Mouse (Mus musculus) intestine, embryonic 16.5 days (tissue): ENCODE data around the gene Pax8. TPM values are rescaled to one million over a fixed set of nuclear protein-coding genes. Genes with fewer than 3 reads are reported as not detected.

Experiments
- ATAC-seq: fragments of 200-750 bp; cut with Nextera tagmentation; 2 replicates; pipeline ENCODE4 v1.8.0; 2017; ENCODE audit warnings: moderate TSS enrichment, moderate library complexity
- H3K27ac ChIP-seq: fragments of 300-500 bp; sonication (generic); 2 replicates; pipeline ENCODE4 v1.5.1; 2014; ENCODE audit warnings: mild to moderate bottlenecking, low read length
- H3K27me3 ChIP-seq: fragments of 300-500 bp; sonication (generic); replicated peaks from 2 replicates; pipeline ENCODE4 v1.6.1; 2014; ENCODE audit warnings: low read length, control low read depth, mixed read lengths; ENCODE audit not compliant: control insufficient read depth, insufficient read depth
- H3K36me3 ChIP-seq: fragments of 300-500 bp; sonication (generic); 2 replicates; pipeline ENCODE4 v1.6.1; 2014; ENCODE audit warnings: low read length, control low read depth; ENCODE audit not compliant: control insufficient read depth, insufficient read depth
- H3K4me1 ChIP-seq: fragments of 300-500 bp; sonication (generic); 2 replicates; pipeline ENCODE4 v1.6.1; 2014; ENCODE audit warnings: low read length, control low read depth, mixed read lengths; ENCODE audit not compliant: control insufficient read depth, insufficient read depth
- H3K4me2 ChIP-seq: fragments of 300-500 bp; sonication (generic); 2 replicates; pipeline ENCODE4 v1.6.1; 2014; ENCODE audit warnings: low read depth, low read length, control low read depth
- H3K4me3 ChIP-seq: fragments of 300-500 bp; sonication (generic); 2 replicates; pipeline ENCODE4 v1.5.1; 2014; ENCODE audit warnings: mild to moderate bottlenecking, low read length
- H3K9ac ChIP-seq: fragments of 300-500 bp; sonication (generic); 2 replicates; pipeline ENCODE4 v1.6.1; 2014; ENCODE audit warnings: low read depth, low read length
- H3K9me3 ChIP-seq: fragments of 300-500 bp; sonication (generic); 2 replicates; pipeline ENCODE4 v1.6.1; 2016; ENCODE audit warnings: low read length, control low read depth; ENCODE audit not compliant: control insufficient read depth
- WGBS: fragments of 180-500 bp; shearing (Covaris S2); extraction: QIAGEN DNeasy Blood & Tissue Kit; methylation state at CpG from one replicate; pipeline ENCODE4 v1.1.7; 2014; 5-methylcytosine and 5-hydroxymethylcytosine counted together
- polyA plus RNA-seq: library from polyadenylated mRNA; unstranded; fragments of >200 nt; fragmentation: Nextera tagmentation; extraction: Ambion mirVana; gene quantifications from 2 replicates; pipeline ENCODE4 v1.2.1, GENCODE M21; 2015

The Pax8 gene
- polyA plus RNA-seq, 1 experiment from 2014 or later, result 0.99 TPM

- no peak overlapping the region for H3K4me2 ChIP-seq
- peaks cover 42% of the 10 kb centered on the region for H3K27me3 ChIP-seq
- H3K9ac ChIP-seq, result no peak overlapping the region
- H3K36me3 ChIP-seq, result no peaks in the 10 kb centered on the region
- no peak overlapping the region for H3K4me3 ChIP-seq
- no peak overlapping the region for H3K27ac ChIP-seq
- 5% methylated on average over 7 of the region's 7 CpGs for WGBS
- H3K4me1 ChIP-seq, result peaks cover 16% of the 10 kb centered on the region; the same call in 1 of the 2 replicates
- H3K9me3 ChIP-seq, result no peaks in the 10 kb centered on the region
- ATAC-seq, result no peak
Observed at GRCm38 (mm10) chr2:24472111-24472510, 3.3 kb downstream of the Pax8 start.

DNA sequence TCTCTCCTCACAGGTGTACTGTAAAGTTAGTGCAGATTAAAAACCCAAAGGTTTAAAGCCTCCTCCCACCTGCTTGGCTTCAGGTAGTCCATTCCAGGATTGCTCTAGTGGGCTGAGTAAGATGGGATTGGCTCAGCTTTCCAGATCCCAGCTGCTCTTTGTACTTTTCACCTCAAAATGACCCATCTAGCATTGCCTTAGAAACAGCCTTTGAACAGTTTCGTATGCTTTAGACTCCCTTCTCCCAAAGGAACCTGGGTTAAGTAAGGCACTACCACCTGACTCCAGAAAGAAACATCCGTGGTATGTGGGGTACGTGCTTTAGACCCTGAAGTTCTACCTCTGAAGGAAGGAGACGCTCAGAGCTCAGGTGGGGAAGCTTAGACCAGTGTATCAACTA, 6.3 kb downstream of the Pax8 start:
- Histone ChIP-seq H3K9me3 (no peaks in the 10 kb centered on the region), H3K27me3 (peaks cover 20% of the 10 kb centered on the region), H3K4me3 (peak overlapping the region; percentile 17; the same call in 1 of the 2 replicates), H3K9ac (no peak overlapping the region), H3K27ac (peak overlapping the region; percentile 81), H3K4me2 (no peak overlapping the region), H3K36me3 (no peaks in the 10 kb centered on the region), H3K4me1 (peaks cover 14% of the 10 kb centered on the region; the same call in 1 of the 2 replicates)
- peak; percentile 94 for ATAC-seq
- 42% methylated on average over 4 of the region's 4 CpGs for WGBS

GRCm38 (mm10) chr2:24468430-24468829, 7.0 kb downstream of the Pax8 start:
- no peak overlapping the region for H3K4me2 ChIP-seq
- WGBS, result 55% methylated on average over 1 of the region's 1 CpGs
- ATAC-seq, result no peak
- no peaks in the 10 kb centered on the region for H3K36me3 ChIP-seq
- no peak overlapping the region for H3K4me3 ChIP-seq
- no peaks in the 10 kb centered on the region for H3K9me3 ChIP-seq
- H3K9ac ChIP-seq, result no peak overlapping the region
- H3K27ac ChIP-seq, result peak overlapping the region; percentile 63; the same call in 1 of the 2 replicates
- peaks cover 7% of the 10 kb centered on the region; the same call in 1 of the 2 replicates for H3K4me1 ChIP-seq
- H3K27me3 ChIP-seq, result peaks cover 13% of the 10 kb centered on the region

DNA sequence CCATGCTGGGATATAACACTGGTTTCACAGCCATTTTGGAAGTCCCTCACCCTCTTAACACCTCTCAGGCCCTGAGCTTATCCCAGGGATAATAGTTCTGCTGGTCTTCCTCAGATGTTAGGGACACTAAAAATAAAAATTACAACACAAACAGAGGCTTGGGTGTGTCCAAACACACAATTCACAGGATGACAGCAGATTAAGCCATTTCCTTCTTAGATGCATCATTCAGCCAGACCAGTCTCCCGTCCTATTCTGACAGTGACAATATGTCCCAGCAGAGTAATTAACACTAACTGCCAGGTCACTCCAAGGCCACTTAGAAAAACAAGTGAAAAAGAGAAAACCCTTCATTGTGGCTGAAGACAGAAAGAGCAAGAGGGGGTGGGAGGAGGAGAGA, 8.2 kb downstream of the Pax8 start:
- no peaks in the 10 kb centered on the region for H3K9me3 ChIP-seq
- H3K36me3 ChIP-seq, result no peaks in the 10 kb centered on the region
- H3K27ac ChIP-seq, result no peak overlapping the region
- H3K27me3 ChIP-seq, result peaks cover 4% of the 10 kb centered on the region; the same call in 1 of the 2 replicates
- no peak overlapping the region for H3K4me3 ChIP-seq
- ATAC-seq, result no peak
- H3K4me1 ChIP-seq, result peaks cover 7% of the 10 kb centered on the region; the same call in 1 of the 2 replicates
- no peak overlapping the region for H3K4me2 ChIP-seq
- no peak overlapping the region for H3K9ac ChIP-seq
- WGBS, result 16% methylated on average over 1 of the region's 1 CpGs

DNA sequence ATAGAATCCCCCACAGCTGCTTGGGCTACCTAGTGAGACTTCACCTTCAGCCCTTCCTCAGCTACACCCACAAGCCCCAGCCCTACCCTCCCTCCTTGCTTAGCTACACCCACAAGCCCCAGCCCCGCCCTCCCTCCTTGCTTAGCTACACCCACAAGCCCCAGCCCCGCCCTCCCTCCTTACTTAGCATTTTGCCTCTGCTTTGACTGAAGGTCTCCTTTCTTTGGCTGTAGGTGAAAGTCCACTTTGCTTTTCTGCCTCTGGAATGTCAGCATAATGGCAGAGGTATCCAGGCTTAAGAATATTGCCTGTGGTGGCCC, 14.6 kb downstream of the Pax8 start:
- H3K4me2 ChIP-seq, result peak overlapping the region; percentile 42
- peak; percentile 91 for ATAC-seq
- peak overlapping the region; percentile 78 for H3K27ac ChIP-seq
- no peaks in the 10 kb centered on the region for H3K36me3 ChIP-seq
- H3K27me3 ChIP-seq, result no peaks in the 10 kb centered on the region
- H3K4me1 ChIP-seq, result peaks cover 20% of the 10 kb centered on the region
- H3K9ac ChIP-seq, result 0 out of 2 replicates have a peak overlapping the region, but pooled peaks have one; percentile 26
- H3K9me3 ChIP-seq, result no peaks in the 10 kb centered on the region
- no peak overlapping the region; the same call in 1 of the 2 replicates for H3K4me3 ChIP-seq
- 24% methylated on average over 2 of the region's 2 CpGs for WGBS

GRCm38 (mm10) chr2:24460112-24460807, 15.1 kb downstream of the Pax8 start:
- ATAC-seq, result peak; percentile 73
- Histone ChIP-seq H3K9ac (0 out of 2 replicates have a peak overlapping the region, but pooled peaks have one; percentile 26), H3K27ac (peak overlapping the region; percentile 57; the same call in 1 of the 2 replicates), H3K27me3 (no peaks in the 10 kb centered on the region), H3K36me3 (no peaks in the 10 kb centered on the region), H3K4me2 (peak overlapping the region; percentile 42), H3K4me3 (no peak overlapping the region; the same call in 1 of the 2 replicates), H3K9me3 (no peaks in the 10 kb centered on the region), H3K4me1 (peaks cover 24% of the 10 kb centered on the region)
- WGBS, result 17% methylated on average over 9 of the region's 9 CpGs

DNA sequence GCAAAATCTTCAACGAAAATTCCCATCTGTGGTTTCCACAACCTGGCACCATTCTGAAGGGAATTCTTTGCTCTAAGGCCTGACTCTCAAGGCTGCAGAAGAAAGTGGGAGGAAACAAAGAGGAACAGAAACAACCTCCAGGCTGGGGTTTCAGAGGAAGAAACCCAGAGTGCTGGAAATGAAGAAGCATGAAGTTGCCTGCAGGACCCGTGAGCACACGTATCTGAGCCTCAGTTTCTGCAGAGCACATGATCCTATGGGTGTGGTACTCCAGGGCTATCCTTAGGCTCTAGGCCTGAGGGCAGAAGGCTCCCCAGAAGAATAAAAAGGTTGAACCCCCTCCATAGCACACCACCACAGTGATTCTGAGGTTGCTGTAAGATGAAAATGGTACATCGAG, 18.6 kb downstream of the Pax8 start:
- no peaks in the 10 kb centered on the region for H3K36me3 ChIP-seq
- WGBS, result 95% methylated on average over 4 of the region's 4 CpGs
- ATAC-seq, result no peak
- H3K27ac ChIP-seq, result no peak overlapping the region
- H3K4me2 ChIP-seq, result no peak overlapping the region
- no peaks in the 10 kb centered on the region for H3K27me3 ChIP-seq
- H3K9me3 ChIP-seq, result no peaks in the 10 kb centered on the region
- H3K4me3 ChIP-seq, result no peak overlapping the region
- no peak overlapping the region for H3K9ac ChIP-seq
- H3K4me1 ChIP-seq, result peaks cover 25% of the 10 kb centered on the region

DNA sequence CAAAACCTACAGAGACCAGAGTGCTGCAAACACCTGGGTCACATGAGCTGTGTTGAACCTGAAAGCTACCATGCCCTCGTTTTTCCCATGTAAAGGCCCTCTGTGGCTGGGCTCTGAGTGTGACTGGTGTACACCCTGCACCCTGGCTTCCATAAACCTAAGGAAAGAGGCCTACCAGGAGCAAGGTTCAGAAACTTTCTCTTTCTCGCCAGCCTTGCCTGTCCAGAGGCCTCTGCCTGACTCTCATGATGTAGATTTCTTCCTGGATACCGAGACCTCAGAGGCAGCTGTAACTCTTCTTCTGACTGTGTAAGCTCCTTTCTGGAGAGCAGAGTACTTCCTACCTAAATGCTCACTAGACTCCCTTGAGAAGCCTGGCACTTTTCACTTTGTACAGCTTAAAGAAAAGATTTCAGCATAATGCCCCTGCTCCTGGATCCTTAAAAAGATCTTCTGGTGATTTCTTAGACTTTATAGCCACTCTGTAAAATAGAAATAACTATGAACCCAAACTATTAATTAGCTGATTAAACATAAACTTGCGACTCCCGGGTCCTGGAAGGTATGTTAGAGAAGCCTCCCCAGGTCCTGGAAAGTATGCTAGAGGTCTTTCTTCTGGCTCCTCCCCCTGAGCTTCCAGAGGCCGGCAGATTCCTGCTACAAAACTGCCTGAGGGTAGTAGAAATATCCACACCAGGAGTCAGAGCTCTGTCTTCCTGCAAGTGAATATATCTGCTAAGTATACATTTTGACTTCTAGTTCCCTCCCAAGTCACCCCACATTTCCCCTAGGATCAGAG, 20.1 kb downstream of the Pax8 start:
- Histone ChIP-seq H3K9me3 (no peaks in the 10 kb centered on the region), H3K36me3 (no peaks in the 10 kb centered on the region), H3K4me3 (no peak overlapping the region), H3K27me3 (no peaks in the 10 kb centered on the region), H3K4me2 (0 out of 2 replicates have a peak overlapping the region, but pooled peaks have one; percentile 16), H3K4me1 (peaks cover 15% of the 10 kb centered on the region), H3K27ac (peak overlapping the region; percentile 84), H3K9ac (peak overlapping the region; percentile 24; the same call in 1 of the 2 replicates)
- peak; percentile 97 for ATAC-seq
- WGBS, result 20% methylated on average over 6 of the region's 6 CpGs

DNA sequence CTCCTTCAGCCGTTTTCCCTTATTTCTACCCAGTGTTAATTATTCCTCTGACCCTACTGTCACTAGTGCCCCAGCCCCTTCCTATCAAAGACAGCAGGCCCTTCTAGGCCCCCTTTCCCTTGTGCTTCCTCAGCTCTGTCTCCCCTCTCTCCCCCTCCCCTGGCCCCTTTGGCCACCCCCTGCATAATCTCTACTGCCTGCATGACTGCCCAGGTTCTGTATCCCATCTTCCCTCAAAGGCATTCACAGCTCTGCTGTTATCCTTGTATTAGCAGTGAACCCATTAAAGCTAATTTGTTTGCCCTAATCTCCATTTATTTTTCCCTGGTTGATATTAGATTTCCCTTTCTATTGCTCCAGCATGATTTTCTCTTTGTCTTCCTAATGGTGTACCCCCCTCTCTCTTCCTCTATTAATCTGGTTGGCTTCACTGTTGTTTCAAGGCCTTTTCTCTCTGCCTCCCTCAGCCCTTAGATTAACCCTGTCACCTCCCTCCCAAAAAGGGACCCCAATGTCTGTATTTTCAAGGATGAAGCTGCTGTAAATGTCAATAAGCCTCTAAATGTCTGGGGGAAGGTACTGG, 20.9 kb downstream of the Pax8 start:
- peak overlapping the region; percentile 84 for H3K27ac ChIP-seq
- 0 out of 2 replicates have a peak overlapping the region, but pooled peaks have one; percentile 16 for H3K4me2 ChIP-seq
- no peaks in the 10 kb centered on the region for H3K36me3 ChIP-seq
- no peaks in the 10 kb centered on the region for H3K9me3 ChIP-seq
- peak overlapping the region; percentile 24; the same call in 1 of the 2 replicates for H3K9ac ChIP-seq
- WGBS, result 45% methylated on average over 1 of the region's 1 CpGs
- H3K27me3 ChIP-seq, result no peaks in the 10 kb centered on the region
- H3K4me3 ChIP-seq, result no peak overlapping the region
- ATAC-seq, result no peak; the same call in 1 of the 2 replicates
- H3K4me1 ChIP-seq, result peaks cover 10% of the 10 kb centered on the region
